Mouse (Mus musculus) ES-E14 (cell line): ENCODE data around the gene Elovl4. TPM values are rescaled to one million over a fixed set of nuclear protein-coding genes. Genes with fewer than 3 reads are reported as not detected.

Experiments
- DNase-seq: peaks from one replicate; pipeline ENCODE4 v3.0.0-alpha.2; 2013; ENCODE audit warnings: low read depth, low spot score
- H3K27ac ChIP-seq: 2 replicates; pipeline ENCODE4 v1.5.1; 2012; ENCODE audit warnings: low read depth, mild to moderate bottlenecking, low read length, moderate library complexity, mixed read lengths; ENCODE audit not compliant: poor library complexity, insufficient read depth, severe bottlenecking
- H3K36me3 ChIP-seq: 2 replicates; pipeline ENCODE4 v1.6.1; 2012; ENCODE audit warnings: mild to moderate bottlenecking, low read length, moderate library complexity, mixed read lengths; ENCODE audit not compliant: control insufficient read depth, poor library complexity, insufficient read depth, severe bottlenecking
- H3K4me1 ChIP-seq, 2 experiments: fragments of 150-350 bp in 1 of 2; sonication (generic) in 1 of 2; 2 replicates each; pipeline ENCODE4 v1.6.1; 2012; ENCODE audit warnings: low read length in 2 of 2, mild to moderate bottlenecking in 1 of 2, mixed read lengths in 1 of 2; ENCODE audit not compliant: control insufficient read depth in 2 of 2, insufficient read depth in 2 of 2, poor library complexity in 1 of 2
- H3K4me3 ChIP-seq, 2 experiments: fragments of 150-350 bp in 1 of 2; sonication (generic) in 1 of 2; 2 replicates each; pipeline ENCODE4 v1.5.1; 2012; ENCODE audit warnings: low read length in 2 of 2, low read depth in 1 of 2, mild to moderate bottlenecking in 1 of 2, mixed read lengths in 1 of 2; ENCODE audit not compliant: insufficient read depth in 1 of 2, poor library complexity in 1 of 2, severe bottlenecking in 1 of 2
- H3K9ac ChIP-seq: 2 replicates; pipeline ENCODE4 v1.6.1; 2012; ENCODE audit warnings: low read depth, mild to moderate bottlenecking, low read length, mixed read lengths; ENCODE audit not compliant: poor library complexity, insufficient read depth, severe bottlenecking
- H3K9me3 ChIP-seq: fragments of 150-350 bp; sonication (generic); 2 replicates; pipeline ENCODE4 v1.6.1; 2012; ENCODE audit warnings: low read depth, mild to moderate bottlenecking, low read length; ENCODE audit not compliant: control insufficient read depth, insufficient read depth
- CHD2 ChIP-seq: IDR thresholded peaks from 2 replicates; pipeline ENCODE4 v1.6.1; 2014; ENCODE audit warnings: mild to moderate bottlenecking, low read depth, low read length, inconsistent platforms
- HCFC1 ChIP-seq: IDR thresholded peaks from 2 replicates; pipeline ENCODE4 v1.6.1; 2012; ENCODE audit warnings: low read length, inconsistent platforms, borderline replicate concordance; ENCODE audit not compliant: insufficient read depth
- MAFK ChIP-seq: IDR thresholded peaks from 2 replicates; pipeline ENCODE4 v1.6.1; 2014; ENCODE audit warnings: mild to moderate bottlenecking, low read depth, low read length, inconsistent platforms; ENCODE audit not compliant: insufficient read depth
- ZC3H11A ChIP-seq: IDR thresholded peaks from 2 replicates; pipeline ENCODE4 v1.6.1; 2012; ENCODE audit warnings: low read depth, mild to moderate bottlenecking, inconsistent platforms, low read length, borderline replicate concordance
- ZNF384 ChIP-seq: IDR thresholded peaks from 2 replicates; pipeline ENCODE4 v1.6.1; 2012; ENCODE audit warnings: low read depth, low read length, inconsistent platforms
- in situ Hi-C, 2 experiments: fragments of 600-800 bp; cut with MboI; formaldehyde crosslinking; loops; one replicate each; pipeline ENCODE4 v1.15.1; 2025; ENCODE audit warnings: low sequenced_read_pairs in 2 of 2, inconsistent platforms in 1 of 2; ENCODE audit not compliant: unreplicated experiment in 2 of 2
- total RNA-seq: library from RNA; depleted of rRNA; stranded (reverse); fragments of 300-350 nt; gene quantifications from 2 replicates; pipeline ENCODE4 v1.2.3, GENCODE M21; 2012

Gene Elovl4
- total RNA-seq, 1 experiment: 14.9 TPM

- Histone ChIP-seq H3K9ac (no peak overlapping the region), H3K36me3 (no peaks in the 10 kb centered on the region), H3K9me3 (no peaks in the 10 kb centered on the region), H3K4me3 (no peak overlapping the region), H3K27ac (no peak overlapping the region), H3K4me1 (no peaks in the 10 kb centered on the region; a peak in 1 of 4 replicates)
- in situ Hi-C loops: no loop called here
- TF ChIP-seq ZNF384 (no peak), MAFK (no peak), CHD2 (no peak), ZC3H11A (0 out of 2 replicates have a peak, but pooled peaks have one; percentile 13), HCFC1 (no peak)
- DNase-seq: peak; percentile 33
Measured at GRCm38 (mm10) chr9:83807562-83807961, 1.5 kb upstream of the Elovl4 start.

DNA sequence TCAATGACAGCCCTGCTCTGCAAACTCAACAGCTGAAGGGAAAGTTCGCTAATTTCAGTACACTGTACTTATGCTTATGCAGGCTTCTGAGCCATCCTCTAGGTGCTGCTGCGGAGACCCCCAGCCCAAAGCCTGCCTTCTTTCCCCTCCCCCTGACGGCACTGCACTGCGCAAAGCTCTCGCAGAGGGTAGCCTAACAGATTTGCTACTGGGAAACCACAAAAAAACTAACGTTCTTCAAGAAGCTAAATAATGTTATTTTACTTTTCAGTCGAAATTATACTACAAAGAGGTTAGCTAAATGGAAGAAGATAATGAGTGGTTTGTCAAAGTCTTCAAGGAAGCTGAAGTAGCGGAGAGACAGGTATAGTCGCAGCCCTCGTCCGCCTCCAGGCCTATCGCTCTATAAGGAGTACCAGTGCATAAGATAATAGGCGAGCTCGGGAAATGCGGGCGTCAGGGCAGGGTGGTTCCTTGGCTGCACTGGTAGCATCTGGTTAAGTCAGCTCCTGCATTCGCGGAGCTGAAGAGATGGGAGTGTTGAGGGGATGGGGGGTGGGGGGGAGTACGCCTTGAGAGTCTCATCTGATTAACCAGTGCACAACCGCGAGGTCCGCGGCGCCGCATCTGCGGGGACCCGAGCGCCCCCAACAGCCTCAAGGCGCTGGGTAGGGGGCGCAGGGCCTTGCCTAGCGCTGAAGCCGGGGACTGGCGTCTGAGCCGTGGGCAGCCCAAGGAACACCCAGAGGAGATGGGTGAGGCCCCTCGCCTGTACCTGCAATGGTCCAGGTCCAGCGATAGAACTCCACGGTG is 707 bp downstream of the Elovl4 start:
- TF ChIP-seq HCFC1 (no peak), ZC3H11A (no peak), ZNF384 (no peak)
- in situ Hi-C loops: no loop called here
- no peaks in the 10 kb centered on the region for H3K36me3 ChIP-seq
- peak overlapping the region; percentile 72 for H3K9ac ChIP-seq
- H3K4me1 ChIP-seq: no peaks in the 10 kb centered on the region; a peak in 1 of 4 replicates
- no peaks in the 10 kb centered on the region for H3K9me3 ChIP-seq
- no peak overlapping the region for H3K27ac ChIP-seq
- H3K4me3 ChIP-seq: peak overlapping the region; percentile 61 to 76
- DNase-seq: peak; percentile 11

GRCm38 (mm10) chr9:83804341-83804740 is 1.7 kb downstream of the Elovl4 start:
- Histone ChIP-seq H3K9ac (no peak overlapping the region), H3K9me3 (no peaks in the 10 kb centered on the region), H3K36me3 (no peaks in the 10 kb centered on the region), H3K27ac (no peak overlapping the region), H3K4me3 (no peak overlapping the region), H3K4me1 (no peaks in the 10 kb centered on the region; a peak in 1 of 4 replicates)
- in situ Hi-C loops: no loop called here
- no peak for DNase-seq
- TF ChIP-seq HCFC1 (no peak), ZC3H11A (no peak), MAFK (no peak), CHD2 (no peak), ZNF384 (0 out of 2 replicates have a peak, but pooled peaks have one; percentile 8)

DNA sequence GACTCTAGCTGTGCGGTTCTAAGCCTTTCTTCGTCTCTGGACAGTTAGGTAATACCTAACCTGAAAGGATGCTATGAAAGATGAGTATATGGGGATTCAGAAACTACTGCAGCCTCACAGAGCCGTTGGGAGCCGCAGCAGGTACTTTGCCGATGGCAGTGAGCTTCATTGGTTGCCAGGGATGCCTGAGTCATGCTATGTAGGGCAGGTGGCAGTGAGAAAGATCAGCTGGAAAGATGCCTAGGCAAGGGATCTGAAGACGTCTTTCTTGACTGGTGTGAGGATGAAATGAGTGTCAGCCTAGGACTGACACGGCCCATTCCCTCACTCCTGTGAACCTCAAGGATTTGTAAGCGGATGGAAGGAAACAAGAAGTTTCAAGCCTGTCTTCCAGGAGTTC is 8.2 kb downstream of the Elovl4 start:
- DNase-seq: no peak
- Histone ChIP-seq H3K9ac (no peak overlapping the region), H3K4me1 (no peaks in the 10 kb centered on the region), H3K27ac (no peak overlapping the region), H3K4me3 (no peak overlapping the region), H3K9me3 (no peaks in the 10 kb centered on the region), H3K36me3 (no peaks in the 10 kb centered on the region)
- in situ Hi-C loops: no loop called here
- TF ChIP-seq ZC3H11A (no peak), CHD2 (no peak), ZNF384 (no peak), MAFK (no peak), HCFC1 (no peak)
